Mouse (Mus musculus) heart, adult 8-10 months (tissue): ENCODE measurements around the gene Sdad1. TPM values are rescaled to one million over a fixed set of nuclear protein-coding genes. Genes with fewer than 3 reads are reported as not detected.
"Not testable (repeated sequence)": the region's sequence is repeated elsewhere in the genome, so short reads cannot be mapped to it uniquely, and the experiment has no call there.

ENCODE experiments used
- DNase-seq: peaks from one replicate; pipeline ENCODE4 v3.0.0; 2022; ENCODE audit warnings: low spot score
- total RNA-seq, 4 experiments: library from RNA; stranded (reverse); gene quantifications; 2 replicates each; pipeline ENCODE4 v1.2.4; 2022

Gene Sdad1
- total RNA-seq: 10 to 100 TPM; 10.8 to 12.5 (median 11.4) TPM

DNA sequence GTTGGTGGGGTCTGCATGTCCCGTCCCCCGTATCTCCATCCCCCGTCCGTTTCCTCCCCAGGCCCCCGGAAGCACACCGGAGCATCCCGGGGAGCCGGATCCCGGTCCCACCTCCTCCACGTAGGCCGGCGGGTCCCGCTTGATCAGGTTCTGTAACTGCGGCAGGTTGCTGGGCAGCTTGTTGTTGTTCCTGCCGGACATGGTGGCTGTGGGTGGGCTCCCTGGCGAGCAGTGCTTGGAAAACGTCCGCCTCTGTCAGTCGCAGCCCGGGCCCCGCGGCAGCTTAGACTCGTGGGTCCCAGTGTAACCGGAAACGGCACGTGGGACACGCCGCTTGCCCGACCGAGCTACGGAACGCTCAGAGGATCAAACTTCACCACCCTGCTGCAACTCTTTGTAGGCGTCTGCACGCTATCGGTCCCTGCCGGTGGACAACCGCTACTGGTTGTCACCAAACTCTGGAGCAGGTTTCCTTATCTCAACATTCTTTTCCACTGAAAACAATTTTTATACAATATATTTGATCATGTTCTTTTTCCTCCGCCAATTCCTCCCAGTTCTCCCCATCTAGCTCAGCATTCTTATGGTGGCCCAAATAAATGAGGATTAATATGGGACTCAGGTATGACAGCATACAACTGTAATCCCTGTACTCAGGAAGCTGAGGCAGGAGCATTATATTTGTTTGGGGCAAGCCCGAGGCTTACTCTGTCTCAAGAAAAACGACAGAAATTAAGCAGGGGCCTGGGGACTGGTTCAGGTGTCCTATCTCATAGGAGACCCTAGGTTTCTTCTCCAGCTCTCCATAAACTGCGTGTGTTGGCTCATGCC lies at the start of gene Sdad1:
Gene Sdad1 (minus strand): TSS at position 799 of the 831 bp plus-strand sequence.
- DNase-seq: peak; percentile 95

DNA sequence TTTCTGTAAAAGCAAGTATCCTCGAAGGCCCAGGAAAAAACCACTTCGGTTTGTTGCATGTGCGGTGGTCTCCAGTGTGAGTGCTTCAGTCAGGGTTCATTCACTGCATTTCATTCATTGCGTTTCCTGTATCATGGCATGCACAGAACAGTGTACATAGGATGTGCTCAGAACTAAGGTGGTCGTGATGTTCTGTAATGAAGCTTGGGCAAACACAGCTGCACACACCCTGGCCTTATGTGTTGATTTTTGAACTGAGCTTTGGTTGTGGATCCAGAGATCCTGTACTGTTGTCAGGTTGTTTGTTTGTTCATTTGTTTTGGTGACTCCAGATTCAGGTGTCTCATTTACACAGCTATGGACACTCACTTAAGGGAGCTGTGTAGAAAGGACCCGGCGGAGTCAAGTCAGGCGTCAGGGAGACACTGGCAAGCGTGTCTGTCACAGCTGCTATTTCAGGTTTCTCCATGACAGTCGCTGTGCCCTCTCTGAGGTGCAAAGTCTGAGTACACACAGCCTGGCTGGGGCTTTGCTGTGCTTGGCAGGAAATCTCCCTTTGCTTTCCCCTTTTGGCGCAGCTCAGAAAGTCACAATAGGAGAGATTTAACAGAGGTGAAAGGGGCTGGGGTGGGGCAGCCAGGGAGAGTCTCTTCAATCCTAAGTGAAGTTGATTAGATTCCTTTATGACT lies 48.6 kb upstream of the Sdad1 start:
- DNase-seq: no peak

DNA sequence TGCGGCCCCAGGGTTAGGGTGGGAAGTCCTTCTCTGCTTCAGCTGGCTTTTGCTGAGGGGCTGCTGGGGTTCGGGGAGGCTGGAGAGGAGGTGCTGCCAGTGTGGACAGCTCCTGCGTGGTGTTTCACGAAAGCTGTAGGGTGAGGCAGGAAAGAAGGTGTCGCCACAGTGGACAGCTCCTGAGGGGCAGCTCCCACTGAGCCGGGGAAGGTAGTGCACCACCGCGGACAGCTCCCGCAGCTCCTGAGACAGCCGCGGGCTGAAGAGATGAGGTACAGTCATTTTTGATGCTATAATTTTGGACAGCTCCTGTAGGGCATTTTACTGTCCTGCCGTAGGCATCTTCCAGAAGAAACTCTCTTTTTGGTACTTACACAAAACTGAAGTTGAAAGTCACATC lies 47.8 kb upstream of the Sdad1 start:
- no peak for DNase-seq

DNA sequence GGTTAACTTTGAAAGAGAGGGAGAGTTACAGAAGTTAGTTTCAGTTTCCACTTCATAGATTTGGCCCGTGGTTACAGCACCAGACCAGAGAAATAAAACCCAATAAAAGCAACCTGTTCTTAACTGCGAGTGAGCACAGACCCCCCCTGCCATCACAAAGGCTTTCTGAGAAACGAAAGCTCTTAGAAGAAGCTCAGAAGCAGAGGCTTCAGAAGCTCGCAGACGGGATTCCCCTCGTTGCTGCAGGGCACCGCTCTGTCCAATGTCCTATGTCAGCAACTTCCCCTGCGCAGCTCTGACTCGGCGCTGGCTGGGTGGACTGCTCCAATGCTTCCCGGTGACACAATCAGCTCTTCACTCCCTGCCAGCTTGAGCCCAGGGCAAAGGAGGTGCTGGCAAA lies 43.2 kb upstream of the Sdad1 start:
- DNase-seq: peak; percentile 66

DNA sequence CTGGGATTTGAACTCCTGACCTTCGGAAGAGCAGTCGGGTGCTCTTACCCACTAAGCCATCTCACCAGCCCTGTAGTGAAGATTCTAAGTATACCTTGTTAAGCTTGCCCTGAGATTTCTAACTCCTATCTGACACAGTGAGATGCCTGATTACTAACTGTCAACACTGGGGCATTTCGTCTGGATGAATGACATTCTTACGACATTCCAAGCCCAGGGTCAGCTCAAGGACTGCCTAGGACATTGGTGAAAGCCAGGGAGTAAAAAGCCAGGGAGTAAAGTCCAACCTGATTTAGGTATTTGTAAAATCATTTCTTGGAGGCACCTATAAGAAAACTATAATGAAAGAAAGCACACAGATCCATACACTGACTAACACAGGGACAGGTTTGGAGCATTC lies 42.4 kb upstream of the Sdad1 start:
- DNase-seq: not testable (repeated sequence)

DNA sequence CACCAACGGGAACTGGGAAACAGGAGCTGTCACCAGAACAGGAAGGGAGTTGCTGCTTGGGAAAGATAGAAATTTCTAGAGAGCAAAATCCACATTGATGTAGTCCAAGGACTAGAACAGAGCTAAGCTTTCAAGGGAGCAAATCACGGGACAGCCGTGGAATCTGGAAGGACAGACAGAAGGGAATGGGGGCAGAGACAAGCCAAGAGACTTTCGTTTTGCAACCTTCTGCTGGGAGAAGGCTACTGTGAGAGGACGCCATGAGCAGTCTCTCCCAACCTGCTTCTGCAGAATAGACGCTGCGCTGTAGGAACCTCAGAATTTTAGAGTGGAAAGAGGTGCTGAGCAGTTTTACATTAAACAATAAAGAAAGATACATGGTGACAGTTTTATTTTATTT lies 39.5 kb upstream of the Sdad1 start:
- no peak for DNase-seq

DNA sequence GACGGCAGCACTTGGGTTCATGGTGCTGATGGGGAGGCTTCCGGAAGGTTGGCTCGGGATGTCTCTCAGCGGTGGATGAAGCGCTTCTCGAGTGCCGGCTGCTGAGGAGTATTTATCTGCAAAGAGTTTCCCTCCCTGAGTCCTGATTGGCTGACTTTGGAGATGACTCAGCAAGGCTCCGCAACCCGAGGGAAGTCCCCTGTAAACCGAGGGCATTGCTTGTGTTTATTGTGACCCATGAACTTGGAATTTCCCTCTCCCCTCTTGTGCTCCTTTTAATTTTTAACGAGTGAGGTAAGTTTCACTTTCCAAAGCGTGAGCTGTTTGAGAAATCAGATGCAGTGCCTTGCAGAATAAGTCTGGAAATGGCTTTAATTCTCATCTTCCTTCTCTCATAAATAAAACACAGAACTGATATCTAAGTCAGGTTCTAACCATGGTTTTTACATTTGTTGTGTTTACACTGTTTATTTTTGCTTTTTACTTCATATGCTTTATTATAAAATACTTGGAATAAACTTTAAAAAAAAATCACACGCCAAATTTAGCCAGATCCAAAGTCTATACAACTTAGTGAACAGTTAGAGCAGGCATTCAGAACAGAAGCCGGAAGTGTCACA lies 38.6 kb upstream of the Sdad1 start, which contains the start of gene Cxcl10:
Gene Cxcl10 (minus strand): TSS at position 96 of the 620 bp plus-strand sequence.
- DNase-seq: peak; percentile 73

DNA sequence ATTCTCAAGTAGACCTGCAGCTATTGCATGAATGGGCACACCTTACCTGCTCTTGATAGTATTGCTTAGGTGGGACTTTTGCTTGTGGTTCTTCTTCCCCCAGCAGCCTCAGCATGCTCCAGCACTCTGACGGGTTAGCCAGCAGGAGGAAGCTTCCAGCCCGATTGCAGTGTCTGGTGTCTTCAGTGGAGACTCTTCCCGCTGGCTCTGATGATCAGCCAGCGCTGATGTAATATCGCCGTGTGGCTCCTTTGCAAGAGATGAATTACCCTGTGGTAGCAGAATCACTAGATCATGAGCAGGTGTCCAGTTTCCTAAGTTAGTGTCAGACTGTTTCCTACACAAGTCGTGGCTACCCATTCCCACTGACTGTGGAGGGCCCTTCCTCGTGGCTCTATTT lies 34.7 kb upstream of the Sdad1 start:
- DNase-seq: no peak

DNA sequence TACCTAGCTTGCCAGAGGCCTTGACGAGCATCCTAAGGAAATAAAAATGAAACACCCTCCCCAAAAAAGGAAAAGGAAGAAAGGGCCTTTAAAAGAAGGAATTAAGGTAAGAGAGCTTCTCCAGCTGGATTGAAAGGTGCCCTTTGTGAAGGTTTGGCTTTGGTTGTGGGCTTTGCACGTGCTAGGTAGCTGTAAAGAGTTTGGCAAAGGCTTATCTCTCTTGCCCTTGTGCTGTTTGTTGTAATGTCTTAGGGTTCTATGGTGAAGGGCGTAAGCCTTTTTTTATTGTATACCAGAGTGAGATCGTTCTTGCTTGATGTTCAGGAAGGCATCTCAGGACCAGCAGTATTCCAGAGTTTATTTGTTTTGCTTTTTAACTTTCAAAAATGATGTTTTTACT lies 30.3 kb upstream of the Sdad1 start:
- DNase-seq: no peak

DNA sequence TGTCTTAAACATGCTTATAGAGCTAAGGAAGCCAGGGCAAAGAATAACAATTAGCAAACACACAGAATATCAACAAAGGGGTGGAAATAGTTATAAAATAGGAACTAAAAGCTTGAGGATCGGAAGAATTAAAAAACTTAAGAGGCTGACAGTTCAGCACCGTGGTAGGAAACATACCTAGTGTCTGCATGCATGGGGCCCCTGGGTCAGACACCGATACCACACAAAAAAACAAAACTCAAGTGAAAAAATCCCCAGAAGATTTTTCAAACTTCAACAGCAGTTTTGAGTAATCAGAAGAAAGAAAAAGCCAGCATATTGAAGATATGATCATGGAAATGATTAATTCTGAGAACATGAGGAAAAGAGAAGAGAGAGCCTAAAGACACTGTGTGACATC lies 26.5 kb upstream of the Sdad1 start:
- no peak for DNase-seq

DNA sequence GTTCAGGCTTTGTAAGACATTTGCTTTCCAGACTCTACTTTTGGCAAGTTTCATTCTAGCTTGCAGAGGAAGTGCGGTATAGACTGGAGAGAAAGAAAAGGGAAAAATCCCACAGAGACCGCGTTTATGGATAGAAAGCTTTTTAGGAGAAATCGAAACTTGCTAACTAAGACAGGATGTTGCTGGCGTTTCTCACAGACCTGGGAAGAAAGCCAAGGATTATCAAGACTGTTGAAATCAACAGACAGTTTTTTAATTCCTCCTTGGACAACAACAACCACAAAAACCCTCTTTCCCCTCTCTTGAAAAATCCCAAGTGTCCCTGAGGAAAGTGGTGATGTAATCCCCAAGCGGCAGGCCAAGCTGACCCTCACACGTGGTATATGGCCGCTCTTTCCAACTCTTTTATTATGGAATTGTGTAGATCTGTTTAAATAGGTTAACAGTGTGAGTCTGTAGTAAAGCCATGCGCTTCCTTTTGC lies 22.1 kb upstream of the Sdad1 start:
- peak; percentile 88 for DNase-seq

DNA sequence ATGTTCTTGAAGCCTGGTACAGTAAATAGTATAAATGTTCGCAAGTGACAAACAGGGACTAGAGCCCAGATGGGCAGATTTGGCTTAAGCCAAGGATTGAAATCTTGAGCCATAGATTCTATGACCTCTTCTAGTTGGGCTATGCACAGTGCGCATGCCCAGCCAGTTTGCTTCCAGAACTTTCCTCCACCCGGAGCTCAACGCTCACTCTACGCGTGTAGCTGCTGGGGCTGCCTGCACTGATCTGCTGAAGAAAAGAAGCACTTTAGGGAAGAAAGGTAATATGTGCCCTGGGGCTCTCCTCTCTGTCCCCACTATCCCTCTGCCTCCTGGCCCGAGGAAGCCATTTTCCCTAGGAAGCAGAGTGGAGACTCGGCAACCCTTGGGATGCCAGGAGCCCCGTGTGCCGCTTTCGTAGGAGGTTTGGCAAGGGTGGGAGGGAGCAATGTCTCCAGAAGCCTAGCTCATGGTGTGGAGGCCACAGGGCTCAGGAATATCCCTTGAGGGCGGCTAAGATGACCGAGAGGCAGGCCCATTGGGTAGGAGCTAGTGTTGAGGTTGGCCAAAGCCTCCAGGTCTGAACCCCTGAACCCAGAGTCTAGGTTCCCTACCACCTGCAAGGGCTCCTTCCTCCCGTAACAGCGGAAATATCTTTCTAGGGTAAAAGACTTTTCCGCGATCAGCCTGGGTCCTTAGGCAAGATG lies 21.5 kb upstream of the Sdad1 start, which contains the start of gene Art3:
Gene Art3 (plus strand): TSS at position 193 of the 704 bp plus-strand sequence.
- no peak for DNase-seq

DNA sequence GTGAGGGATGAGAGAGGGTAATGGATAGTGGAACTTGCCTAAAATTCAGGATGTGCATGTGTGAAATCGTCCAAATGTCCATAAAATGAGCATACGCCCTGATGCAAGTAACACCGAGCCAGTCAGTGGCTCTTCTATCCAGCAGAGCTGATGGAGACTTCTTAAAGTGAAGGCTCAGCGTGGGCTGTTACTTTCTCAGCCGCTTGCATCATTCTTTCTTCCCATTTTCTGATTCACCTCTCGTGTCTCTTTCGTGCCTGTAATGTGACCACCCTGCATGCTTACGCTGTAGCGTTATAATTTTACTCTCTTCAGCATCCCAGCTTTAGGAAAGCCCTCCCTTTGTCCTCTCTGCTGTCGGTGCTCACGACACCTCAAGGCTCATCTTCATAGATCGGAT lies 20.8 kb upstream of the Sdad1 start:
- no peak for DNase-seq

DNA sequence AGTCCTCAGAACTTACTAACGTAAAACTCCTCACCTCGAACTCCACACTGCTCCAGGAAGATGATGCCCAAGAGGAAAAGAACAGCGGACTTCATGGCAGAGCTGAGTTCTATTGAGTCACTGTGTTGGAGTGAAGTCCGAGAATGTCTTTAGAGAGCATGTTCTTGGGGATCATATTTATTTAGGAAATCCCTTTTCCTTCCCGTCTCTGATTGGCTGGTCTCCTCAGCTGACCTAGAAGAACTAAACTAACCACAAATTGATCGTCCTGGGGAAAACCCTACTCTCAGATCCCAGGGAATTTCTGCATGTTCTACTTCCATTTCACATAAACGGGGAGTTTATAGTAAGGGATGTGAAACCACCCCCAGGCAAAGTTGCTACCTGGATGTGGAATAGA lies 17.6 kb upstream of the Sdad1 start, which contains the start of gene Cxcl9:
Gene Cxcl9 (minus strand): TSS at position 151 of the 400 bp plus-strand sequence.
- no peak for DNase-seq

DNA sequence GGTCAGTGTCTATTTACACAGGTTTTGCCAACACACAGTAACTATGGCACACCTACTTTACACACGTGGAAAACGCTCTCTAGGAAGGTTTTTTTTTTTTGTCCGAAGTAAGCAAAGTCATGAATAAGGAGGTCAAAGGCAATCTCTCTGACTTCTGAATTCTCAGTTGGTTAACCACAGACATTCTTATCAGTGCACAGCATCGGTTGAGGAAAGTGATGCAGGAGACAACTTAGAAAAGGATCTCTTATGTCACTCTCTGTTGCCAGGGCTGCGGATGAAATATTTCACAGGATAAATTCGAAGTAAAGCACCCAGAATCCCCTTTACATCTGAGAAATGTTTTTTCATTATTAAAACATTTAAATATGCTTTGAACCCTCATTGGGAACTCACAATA lies 17.1 kb upstream of the Sdad1 start:
- DNase-seq: no peak

DNA sequence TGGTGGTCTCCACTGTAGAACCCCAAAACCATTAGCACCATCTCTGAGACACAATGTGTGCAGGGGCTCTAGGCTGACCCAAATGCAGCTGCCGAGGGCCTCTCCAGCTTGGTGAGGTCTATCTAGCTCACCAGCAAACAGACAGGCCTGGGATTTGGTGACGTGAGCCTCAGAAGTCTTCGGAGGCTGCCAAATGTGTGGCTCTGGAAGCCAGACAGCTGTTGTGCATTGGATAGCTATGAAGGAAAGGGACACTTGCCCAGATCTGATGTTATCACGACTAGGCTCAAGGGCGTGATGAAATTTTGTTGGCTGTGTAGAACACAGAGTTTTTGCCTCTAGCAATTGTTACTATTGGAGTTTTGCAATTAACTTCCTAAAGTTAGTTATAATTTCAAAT lies 13.0 kb upstream of the Sdad1 start:
- peak; percentile 85 for DNase-seq

DNA sequence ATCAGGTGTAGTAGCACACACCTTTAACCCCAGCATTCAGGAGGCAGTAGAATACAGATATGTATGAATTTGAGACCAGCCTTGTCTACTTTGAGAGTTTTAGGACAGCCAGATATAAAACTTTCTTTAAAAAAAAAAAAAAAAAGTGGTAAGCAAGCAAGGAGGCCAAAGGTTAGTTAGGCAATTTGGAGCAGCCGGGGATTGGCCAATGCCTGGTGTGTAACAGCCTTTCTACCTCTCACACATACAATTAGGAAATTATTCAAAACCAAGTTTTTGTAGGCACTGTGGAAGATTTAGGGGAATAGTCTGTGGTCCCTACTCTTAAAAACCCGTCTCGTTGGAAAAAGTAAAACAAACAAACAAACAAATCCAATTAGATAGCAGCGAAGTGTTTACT lies 12.3 kb upstream of the Sdad1 start:
- DNase-seq: no peak

DNA sequence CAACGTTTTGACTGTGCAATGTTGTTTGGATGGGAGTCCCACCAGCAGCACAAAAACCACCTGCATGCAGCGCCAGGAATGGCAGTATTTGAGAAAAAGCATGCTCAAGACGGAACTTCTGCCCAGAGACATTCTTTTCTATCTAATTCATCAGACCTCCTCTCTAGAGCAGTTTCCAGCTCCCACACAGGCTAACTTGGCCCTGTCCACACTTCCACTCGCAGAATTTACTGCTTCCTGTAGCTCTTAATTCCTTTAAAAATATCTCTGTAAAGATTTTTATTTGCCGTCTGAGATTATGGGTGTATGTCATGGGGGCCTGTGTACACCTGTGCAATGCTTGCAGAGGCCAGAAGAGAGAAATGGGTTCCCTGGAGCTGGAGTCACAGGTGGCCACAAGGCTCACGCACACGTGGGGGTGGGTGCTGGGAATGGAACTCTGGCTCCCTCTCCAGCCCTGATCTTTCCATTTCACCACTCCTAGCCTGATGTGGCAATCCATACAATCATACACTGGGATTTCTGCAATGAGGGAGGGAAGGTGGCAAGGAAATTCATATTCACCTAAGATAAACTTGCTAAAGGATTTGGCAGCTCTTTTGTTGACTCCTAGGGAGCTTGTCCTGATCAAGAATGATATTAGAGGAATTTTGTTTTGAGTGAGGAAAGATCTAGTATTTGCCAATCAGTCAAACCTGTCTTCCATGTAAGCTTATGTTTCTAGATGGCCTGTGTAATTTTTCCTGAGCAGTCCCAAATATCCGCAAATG lies 11.5 kb upstream of the Sdad1 start:
- no peak for DNase-seq

DNA sequence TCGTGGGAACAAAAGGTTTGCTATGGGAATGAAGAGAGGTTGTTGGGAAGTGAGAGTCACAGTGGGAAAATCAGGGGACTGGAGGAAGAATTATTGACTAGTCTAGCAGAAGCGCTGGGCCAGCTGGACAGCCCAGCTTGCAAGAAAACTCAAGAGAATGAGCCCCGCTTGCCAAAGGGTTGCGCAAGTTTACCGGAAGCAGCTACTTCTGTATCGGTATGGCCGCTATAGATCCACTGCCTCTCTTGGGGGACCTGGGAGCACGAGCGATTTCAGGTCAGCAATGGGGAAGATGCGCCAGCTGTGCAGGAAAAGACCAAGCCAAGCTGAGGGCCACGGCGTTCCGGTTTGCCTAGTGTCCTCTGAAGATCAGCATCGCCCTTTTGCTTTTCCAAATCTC lies 8.3 kb upstream of the Sdad1 start:
- no peak for DNase-seq

DNA sequence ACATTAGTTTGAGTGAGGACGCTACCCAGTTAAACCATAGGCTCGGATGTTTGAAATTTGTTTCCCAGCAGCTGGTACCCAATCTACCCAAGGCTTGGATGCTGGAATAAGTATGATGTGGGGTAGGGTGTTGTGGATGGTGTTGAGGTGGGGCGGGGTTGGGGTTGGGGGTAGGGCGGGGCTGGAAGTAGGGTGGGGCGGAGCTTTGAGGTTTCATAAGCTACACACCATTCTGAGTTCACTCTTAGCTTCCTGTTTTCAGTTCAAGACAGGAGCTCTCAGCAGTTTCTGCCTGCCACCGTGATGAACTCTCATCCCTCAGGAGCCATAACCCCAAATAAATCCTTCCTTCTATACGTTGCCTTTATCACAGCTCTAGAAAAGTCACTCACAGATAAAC lies 7.8 kb upstream of the Sdad1 start:
- DNase-seq: no peak

DNA sequence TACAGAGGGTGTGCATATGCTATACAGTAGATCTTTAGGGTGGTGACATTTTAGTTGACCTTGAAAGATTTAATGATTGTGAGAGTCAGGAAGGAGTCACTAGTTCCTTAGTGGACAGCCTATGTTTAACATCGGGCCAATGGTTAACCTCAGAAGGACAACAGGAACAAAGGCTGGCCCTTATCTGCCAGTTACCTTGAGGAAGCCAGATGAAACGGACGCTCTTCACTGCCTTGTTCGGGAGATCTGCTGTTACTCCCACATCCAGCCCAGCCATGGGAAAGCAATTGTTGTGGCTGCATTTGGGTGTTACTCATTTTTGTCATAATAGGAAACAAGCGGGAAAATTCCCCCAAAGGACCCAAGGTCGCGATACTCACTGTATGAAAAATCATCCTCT lies 3.5 kb upstream of the Sdad1 start:
- no peak for DNase-seq
